Mouse (Mus musculus) thymus, postnatal 14 days (tissue): ENCODE measurements around the gene Krt24.
"Not testable (repeated sequence)": the region's sequence is repeated elsewhere in the genome, so short reads cannot be mapped to it uniquely, and the experiment has no call there.

Source experiments
- DNase-seq: peaks from one replicate; pipeline ENCODE4 v3.0.0; 2021

The Krt24 gene

GRCm38 (mm10) chr11:99250666-99251065 lies 34.4 kb downstream of the Krt24 start:
- DNase-seq, result no peak

- no peak for DNase-seq
These were observed 34.8 kb downstream of the Krt24 start for GRCm38 (mm10) chr11:99250241-99250640.

- DNase-seq, result peak; percentile 19
These were observed 35.9 kb downstream of the Krt24 start for GRCm38 (mm10) chr11:99249115-99249514.

GRCm38 (mm10) chr11:99247916-99248315 lies 37.1 kb downstream of the Krt24 start:
- DNase-seq, result no peak

- not testable (repeated sequence) for DNase-seq
These were observed 40.5 kb downstream of the Krt24 start for GRCm38 (mm10) chr11:99244519-99244918.

- no peak for DNase-seq
These were observed 41.2 kb downstream of the Krt24 start, which contains the start of gene Krt222 for GRCm38 (mm10) chr11:99243820-99244374. TSS of gene Krt222 (minus strand) at chr11:99244085.

- no peak for DNase-seq
These were observed 41.8 kb downstream of the Krt24 start for GRCm38 (mm10) chr11:99243200-99243819.

GRCm38 (mm10) chr11:99242056-99242455 lies 43.0 kb downstream of the Krt24 start:
- no peak for DNase-seq

- DNase-seq, result peak; percentile 82
These were observed 46.6 kb downstream of the Krt24 start for GRCm38 (mm10) chr11:99238468-99238867.

- DNase-seq, result no peak
These were observed 53.8 kb downstream of the Krt24 start for GRCm38 (mm10) chr11:99231049-99231816.

- DNase-seq, result peak; percentile 85
These were observed 54.6 kb downstream of the Krt24 start, which contains the start of gene Smarce1 for GRCm38 (mm10) chr11:99230261-99231048. TSS of gene Smarce1 (minus strand) at chr11:99231017.
